Mouse (Mus musculus) embryonic fibroblast, embryonic 13.5 days (primary cell): ENCODE measurements around the gene B3galt5.

Experiments used
- CTCF ChIP-seq: IDR thresholded peaks from 2 replicates; pipeline ENCODE4 v1.5.1; 2011; ENCODE audit warnings: mild to moderate bottlenecking, control low read depth, low read length, moderate library complexity, borderline replicate concordance; ENCODE audit not compliant: insufficient read depth
- POLR2A ChIP-seq: IDR thresholded peaks from 2 replicates; pipeline ENCODE4 v1.6.1; 2011; ENCODE audit warnings: low read depth, mild to moderate bottlenecking, control low read depth, low read length, moderate library complexity

DNA sequence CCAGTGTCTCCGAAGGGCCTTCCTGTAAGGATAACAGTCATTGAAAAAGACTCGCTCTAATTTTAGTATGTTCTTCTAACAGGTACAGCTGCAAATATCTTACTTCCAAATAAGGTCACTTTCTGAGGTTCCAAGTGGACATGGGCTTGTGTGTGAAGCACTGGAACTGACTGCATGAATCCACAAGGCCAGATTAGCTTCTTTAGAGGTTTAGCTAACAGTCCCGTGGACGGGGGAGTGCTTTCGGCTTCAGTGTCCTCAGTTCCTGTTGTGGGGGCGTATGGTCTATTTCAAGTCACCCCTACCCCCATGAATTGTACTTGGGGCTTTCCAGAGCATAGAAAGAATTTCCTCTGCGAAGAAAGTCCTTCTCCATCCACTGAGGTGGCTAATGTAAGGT, 24.7 kb upstream of the B3galt5 start:
- TF ChIP-seq CTCF (no peak), POLR2A (no peak)
